8 mouse cellular contexts compared by ENCODE assay signal in the genomic region with DNA sequence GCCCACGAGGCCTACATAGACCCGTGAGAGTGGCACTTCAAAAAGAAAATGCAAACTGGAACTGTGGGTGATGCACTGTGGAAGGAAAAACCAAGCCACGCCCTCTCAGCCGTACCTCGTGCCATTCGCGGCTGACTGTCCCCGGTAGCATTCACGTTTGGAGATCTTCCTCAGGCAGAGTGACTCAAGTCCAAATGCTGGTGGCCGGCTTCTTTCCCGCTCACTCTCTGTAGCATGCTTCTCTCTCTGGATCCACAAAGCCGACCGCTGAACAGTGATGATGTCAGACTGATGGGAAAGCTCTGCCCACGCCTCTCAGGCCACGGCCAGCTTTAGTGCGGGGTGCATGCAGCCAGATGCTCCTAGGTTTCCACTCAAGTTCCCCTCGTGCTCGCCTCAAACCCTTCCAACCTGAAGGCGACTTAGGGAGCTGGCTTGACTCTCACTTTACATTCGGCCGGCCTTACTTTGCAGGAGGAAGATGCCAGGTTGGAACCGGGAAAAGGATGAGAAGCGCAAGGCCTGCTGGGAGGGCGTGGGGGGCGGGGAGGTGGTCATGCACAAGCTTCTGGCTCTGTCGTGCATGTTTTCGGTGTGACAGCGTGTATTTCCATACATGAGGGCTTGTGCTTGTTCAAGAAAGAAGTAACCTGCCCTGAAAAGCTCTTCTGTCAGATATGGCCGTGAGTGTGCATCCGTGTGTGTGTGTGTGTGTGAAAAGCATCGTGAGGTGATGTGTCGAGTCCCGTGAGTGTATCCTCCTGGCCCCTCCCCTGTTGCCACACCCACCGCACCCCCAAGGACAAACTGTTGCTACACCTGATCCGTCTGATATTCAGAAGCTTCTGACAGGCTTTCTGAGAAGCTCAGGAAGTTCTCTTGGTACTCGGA. TPM values are rescaled to one million over a fixed set of nuclear protein-coding genes. Genes with fewer than 3 reads are reported as not detected.
DNase-seq lines count a peak whose midpoint lies in the region; ATAC-seq lines count a peak whose summit lies in the region.

No protein-coding gene starts in this region.

- ATAC-seq in intestine, embryonic 14.5 days (replicated peaks; ENCODE audit: low FRiP score, low TSS enrichment, low read depth), result 0 out of 2 replicates have a peak, but pooled peaks have one; percentile 65
- ATAC-seq in stomach, embryonic 15.5 days (ENCODE audit: insufficient read depth, low FRiP score, low read depth), result 0 out of 2 replicates have a peak, but pooled peaks have one; percentile 15

- no peaks in the 10 kb centered on the region for H3K36me3 ChIP-seq in intestine, embryonic 14.5 days (ENCODE audit: control insufficient read depth, insufficient read depth, low read length)
- H3K36me3 ChIP-seq in stomach, embryonic 15.5 days, result no peaks in the 10 kb centered on the region

- H3K27ac ChIP-seq in intestine, embryonic 14.5 days (ENCODE audit: low read depth), result no peak overlapping the region
- H3K27ac ChIP-seq in stomach, embryonic 15.5 days, result no peak overlapping the region

- H3K4me2 ChIP-seq in intestine, embryonic 14.5 days (ENCODE audit: low read length), result peak overlapping the region; percentile 56
- peak overlapping the region; percentile 65 for H3K4me2 ChIP-seq in stomach, embryonic 15.5 days

- peak overlapping the region; percentile 23; the same call in 1 of the 2 replicates for H3K9ac ChIP-seq in intestine, embryonic 14.5 days (ENCODE audit: low read length)
- peak overlapping the region; percentile 2; the same call in 1 of the 2 replicates for H3K9ac ChIP-seq in stomach, embryonic 15.5 days

- peak; percentile 5 for DNase-seq in kidney, adult 18-20 months
- DNase-seq in kidney, adult 8-10 months, result no peak
- peak; percentile 66 for DNase-seq in Muller cell, postnatal 12 days (ENCODE audit: inconsistent ontology term)
- DNase-seq in fibroblast of lung, adult 2 months (ENCODE audit: low read depth), result peak; percentile 11
- DNase-seq in intestine, embryonic 14.5 days (ENCODE audit: low spot score), result peak; percentile 74
- peak; percentile 14 to 33 for DNase-seq in lung, postnatal 4 days
- no peak for DNase-seq in layer of hippocampus, postnatal 10 days (ENCODE audit: low spot score in 2 of 2)

- no peaks in the 10 kb centered on the region for H3K27me3 ChIP-seq in intestine, embryonic 14.5 days (replicated peaks; ENCODE audit: control insufficient read depth, insufficient read depth, low read length)
- no peaks in the 10 kb centered on the region for H3K27me3 ChIP-seq in stomach, embryonic 15.5 days (replicated peaks)

- 25% methylated on average over 36 of the region's 36 CpGs for WGBS in intestine, embryonic 14.5 days
- 31% methylated on average over 36 of the region's 36 CpGs for WGBS in stomach, embryonic 15.5 days

- H3K4me1 ChIP-seq in intestine, embryonic 14.5 days (replicated peaks; ENCODE audit: control insufficient read depth, insufficient read depth, low read length), result peaks cover 2% of the 10 kb centered on the region; the same call in 1 of the 2 replicates
- peaks cover 13% of the 10 kb centered on the region for H3K4me1 ChIP-seq in stomach, embryonic 15.5 days

- H3K4me3 ChIP-seq in intestine, embryonic 14.5 days (ENCODE audit: low read depth, low read length), result peak overlapping the region; percentile 29
- peak overlapping the region; percentile 30 for H3K4me3 ChIP-seq in stomach, embryonic 15.5 days (replicated peaks)

- no peaks in the 10 kb centered on the region for H3K9me3 ChIP-seq in intestine, embryonic 14.5 days (ENCODE audit: control insufficient read depth, low read length)
- H3K9me3 ChIP-seq in stomach, embryonic 15.5 days, result no peaks in the 10 kb centered on the region

RNA-seq across cellular contexts. Expression of a gene that starts 39.5 kb away (rescaled TPM):
- 49.8 and 51.7 TPM in 2 replicates for polyA plus RNA-seq in intestine, embryonic 14.5 days (2014; fragmentation: Nextera tagmentation; extraction: Ambion mirVana)
- polyA plus RNA-seq in stomach, embryonic 15.5 days (2015; fragmentation: Nextera tagmentation; extraction: Ambion mirVana), result 41.2 and 46.2 TPM in 2 replicates
- 10 to 100 TPM; 54.4 to 58.7 TPM for total RNA-seq in layer of hippocampus, postnatal 10 days (2021)

RNA-seq across cellular contexts. Expression of a gene that starts 39.8 kb away (rescaled TPM):
- 171 and 192 TPM in 2 replicates for polyA plus RNA-seq in intestine, embryonic 14.5 days (2014; fragmentation: Nextera tagmentation; extraction: Ambion mirVana)
- 136 and 149 TPM in 2 replicates for polyA plus RNA-seq in stomach, embryonic 15.5 days (2015; fragmentation: Nextera tagmentation; extraction: Ambion mirVana)
- 100 to 1,000 TPM; 200 to 236 TPM for total RNA-seq in layer of hippocampus, postnatal 10 days (2021)

Comparison
In these comparisons a context has a peak if more than half of its experiments do, and no peak if none do; other contexts are left out.
1. DNase-seq: peak in kidney, adult 18-20 months (single experiment), Muller cell, postnatal 12 days (single experiment), fibroblast of lung, adult 2 months (single experiment), intestine, embryonic 14.5 days (single experiment) and lung, postnatal 4 days (2 of 2); none in kidney, adult 8-10 months (0 of 2) and layer of hippocampus, postnatal 10 days (0 of 2).